Mouse (Mus musculus): ENCODE results near the gene Rassf1. TPM values are rescaled to one million over a fixed set of nuclear protein-coding genes. Genes with fewer than 3 reads are reported as not detected.

Rassf1 gene
- total RNA-seq, 2 experiments from 2014 or later, result 31.4 to 35.2 TPM

DNA sequence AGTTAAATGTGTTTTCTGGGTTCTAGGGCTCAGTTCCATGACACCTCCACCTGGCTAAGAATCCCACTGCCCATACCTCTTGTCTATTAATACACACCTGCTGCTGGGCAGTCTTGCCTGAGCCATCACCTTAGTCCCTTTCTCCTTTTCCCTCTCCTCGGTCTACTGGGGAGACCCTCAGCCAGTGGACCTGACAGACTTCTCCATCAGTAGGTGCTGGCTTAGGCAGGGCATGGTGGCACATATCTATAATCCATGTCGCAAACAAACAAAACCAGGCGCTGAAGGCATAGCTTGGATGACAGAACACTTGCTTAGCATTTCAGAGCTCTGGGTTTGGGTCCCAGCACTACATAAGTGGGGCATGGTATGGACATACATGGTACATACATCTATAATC lies 12.6 kb upstream of the Rassf1 start:
- ATAC-seq (replicated peaks; ENCODE audit: low FRiP score, poor library complexity, severe bottlenecking), result no peak

DNA sequence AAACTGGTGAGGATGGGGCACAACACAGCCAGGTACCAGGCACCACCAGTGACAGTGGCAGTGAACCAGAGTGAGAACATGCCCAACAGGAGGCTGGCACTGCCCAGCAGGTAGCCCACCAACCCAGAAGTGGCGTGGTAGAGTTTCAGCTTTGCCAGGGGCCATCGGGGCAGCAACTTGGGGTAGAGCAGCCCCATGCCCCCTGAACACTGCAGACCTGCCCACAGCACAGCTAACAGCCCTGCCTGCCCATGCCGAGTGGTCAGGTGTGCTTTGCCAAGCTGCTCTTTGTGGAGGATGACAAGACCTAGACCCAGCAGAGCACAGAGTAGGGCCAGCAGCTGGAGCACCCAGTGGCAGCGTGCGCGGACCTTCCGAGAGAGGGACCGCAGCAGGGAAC lies 11.4 kb upstream of the Rassf1 start:
- no peak for ATAC-seq (replicated peaks; ENCODE audit: low FRiP score, poor library complexity, severe bottlenecking)

GRCm38 (mm10) chr9:107540420-107540819 lies 10.9 kb upstream of the Rassf1 start:
- no peak for ATAC-seq (replicated peaks; ENCODE audit: low FRiP score, poor library complexity, severe bottlenecking)

GRCm38 (mm10) chr9:107541005-107541404 lies 10.3 kb upstream of the Rassf1 start:
- ATAC-seq (replicated peaks; ENCODE audit: low FRiP score, poor library complexity, severe bottlenecking), result no peak

- ATAC-seq (replicated peaks; ENCODE audit: low FRiP score, poor library complexity, severe bottlenecking), result peak; percentile 88
These were observed 9.6 kb upstream of the Rassf1 start, which contains the start of the genes Cyb561d2 and Nprl2 for GRCm38 (mm10) chr9:107541474-107542351. Gene Cyb561d2, minus strand, starts transcription at chr9:107542193. Gene Nprl2, plus strand, starts transcription at chr9:107542226.

GRCm38 (mm10) chr9:107542352-107542686 lies 9.0 kb upstream of the Rassf1 start:
- ATAC-seq (replicated peaks; ENCODE audit: low FRiP score, poor library complexity, severe bottlenecking), result peak; percentile 21; the same call in 1 of the 2 replicates

- no peak for ATAC-seq (replicated peaks; ENCODE audit: low FRiP score, poor library complexity, severe bottlenecking)
These were observed 8.6 kb upstream of the Rassf1 start for GRCm38 (mm10) chr9:107542721-107543120.

DNA sequence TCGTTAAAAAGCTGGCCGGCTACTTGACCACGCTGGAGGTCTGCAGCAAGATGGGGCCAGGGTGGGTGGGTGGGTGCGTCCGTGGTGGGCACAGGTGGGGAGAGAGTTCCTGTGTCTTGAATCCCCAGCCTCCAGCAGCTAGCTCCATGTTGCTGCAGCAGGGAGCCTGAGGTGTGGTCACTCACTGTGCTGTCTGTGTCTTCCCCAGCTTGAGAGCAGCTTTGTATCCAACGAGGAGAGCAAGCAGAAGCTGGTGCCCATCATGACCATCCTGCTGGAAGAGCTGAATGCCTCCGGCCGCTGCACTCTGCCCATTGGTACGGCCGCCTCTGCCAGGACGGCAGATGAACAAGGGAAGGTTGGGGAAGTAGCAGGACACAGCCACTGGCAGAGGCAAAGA lies 8.1 kb upstream of the Rassf1 start:
- ATAC-seq (replicated peaks; ENCODE audit: low FRiP score, poor library complexity, severe bottlenecking), result no peak

DNA sequence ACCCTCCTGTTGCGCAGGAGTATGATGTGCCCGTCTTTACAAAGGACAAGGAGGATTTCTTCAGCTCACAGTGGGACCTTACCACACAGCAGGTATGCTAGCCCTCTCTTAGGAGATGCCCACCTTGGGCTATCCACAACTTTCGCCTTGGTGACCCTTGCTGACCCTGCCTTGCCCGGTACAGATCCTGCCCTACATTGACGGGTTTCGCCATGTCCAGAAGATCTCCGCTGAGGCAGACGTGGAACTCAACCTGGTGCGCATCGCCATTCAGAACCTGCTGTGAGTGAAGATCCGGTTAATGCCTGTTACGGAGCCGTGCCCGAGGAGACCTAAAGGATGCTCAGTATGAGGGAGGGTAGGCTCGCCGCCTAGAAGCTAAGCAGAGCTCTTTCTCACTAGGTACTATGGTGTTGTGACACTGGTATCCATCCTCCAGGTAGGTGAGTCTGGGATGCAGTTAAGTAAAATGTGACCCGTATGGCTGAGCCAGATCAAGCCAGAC lies 7.1 kb upstream of the Rassf1 start:
- ATAC-seq (replicated peaks; ENCODE audit: low FRiP score, poor library complexity, severe bottlenecking), result no peak

DNA sequence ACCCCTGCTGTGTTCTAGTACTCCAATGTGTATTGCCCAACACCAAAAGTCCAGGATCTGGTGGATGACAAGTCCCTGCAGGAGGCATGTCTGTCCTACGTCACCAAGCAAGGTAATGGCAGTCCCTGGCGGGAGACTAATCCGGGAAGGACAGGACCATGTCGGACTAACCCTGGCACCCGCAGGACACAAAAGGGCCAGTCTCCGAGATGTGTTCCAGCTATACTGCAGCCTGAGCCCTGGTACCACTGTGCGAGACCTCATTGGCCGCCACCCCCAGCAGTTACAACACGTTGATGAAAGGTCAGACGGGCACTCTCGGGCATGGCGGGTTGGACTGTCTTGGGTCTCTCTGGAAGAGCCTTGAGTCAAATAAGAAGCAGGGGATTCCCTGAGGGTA lies 6.6 kb upstream of the Rassf1 start:
- no peak for ATAC-seq (replicated peaks; ENCODE audit: low FRiP score, poor library complexity, severe bottlenecking)

- no peak for ATAC-seq (replicated peaks; ENCODE audit: low FRiP score, poor library complexity, severe bottlenecking)
These were observed 6.2 kb upstream of the Rassf1 start for GRCm38 (mm10) chr9:107545199-107545598.

GRCm38 (mm10) chr9:107545602-107546001 lies 5.8 kb upstream of the Rassf1 start:
- no peak for ATAC-seq (replicated peaks; ENCODE audit: low FRiP score, poor library complexity, severe bottlenecking)

- ATAC-seq (replicated peaks; ENCODE audit: low FRiP score, poor library complexity, severe bottlenecking), result peak; percentile 70
These were observed 4.3 kb upstream of the Rassf1 start, which contains the start of gene Zmynd10 for GRCm38 (mm10) chr9:107547026-107547425. Gene Zmynd10, plus strand, starts transcription at chr9:107547298.

GRCm38 (mm10) chr9:107547957-107548356 lies 3.4 kb upstream of the Rassf1 start:
- no peak for ATAC-seq (replicated peaks; ENCODE audit: low FRiP score, poor library complexity, severe bottlenecking)

GRCm38 (mm10) chr9:107548820-107549219 lies 2.5 kb upstream of the Rassf1 start:
- ATAC-seq (replicated peaks; ENCODE audit: low FRiP score, poor library complexity, severe bottlenecking), result no peak

DNA sequence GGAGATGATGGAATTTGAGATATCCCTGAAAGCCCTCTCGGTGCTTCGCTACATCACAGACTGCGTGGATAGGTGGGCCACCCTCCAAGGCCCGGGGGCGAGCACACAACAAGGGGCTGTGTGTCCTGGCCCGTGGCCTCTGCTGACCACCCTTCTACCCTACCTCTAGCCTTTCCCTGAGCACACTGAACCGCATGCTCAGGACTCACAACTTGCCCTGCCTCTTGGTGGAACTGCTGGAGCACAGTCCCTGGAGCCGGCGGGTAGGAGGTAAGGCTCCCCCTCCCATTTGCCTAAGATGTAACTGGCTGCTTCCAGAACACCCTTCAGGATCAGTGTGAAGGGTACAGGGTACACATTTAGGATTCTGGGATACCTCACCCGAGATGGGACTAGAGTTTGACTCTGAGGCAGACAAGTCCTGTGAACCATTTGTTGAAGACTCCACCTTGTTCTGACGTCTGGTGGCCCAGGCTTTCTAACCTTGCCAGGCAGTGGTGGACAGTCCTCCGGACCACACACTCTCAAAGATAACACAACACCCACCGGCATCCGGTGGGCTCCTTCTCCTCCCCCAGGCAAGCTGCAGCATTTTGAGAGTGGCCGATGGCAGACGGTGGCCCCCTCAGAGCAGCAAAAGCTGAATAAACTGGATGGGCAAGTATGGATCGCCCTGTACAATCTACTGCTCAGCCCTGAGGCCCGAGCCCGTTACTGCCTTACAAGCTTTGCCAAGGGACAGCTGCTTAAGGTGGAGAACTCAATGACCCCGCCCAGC lies 1.9 kb upstream of the Rassf1 start:
- no peak for ATAC-seq (replicated peaks; ENCODE audit: low FRiP score, poor library complexity, severe bottlenecking)

- no peak for ATAC-seq (replicated peaks; ENCODE audit: low FRiP score, poor library complexity, severe bottlenecking)
These were observed 751 bp upstream of the Rassf1 start for GRCm38 (mm10) chr9:107550491-107551116.

DNA sequence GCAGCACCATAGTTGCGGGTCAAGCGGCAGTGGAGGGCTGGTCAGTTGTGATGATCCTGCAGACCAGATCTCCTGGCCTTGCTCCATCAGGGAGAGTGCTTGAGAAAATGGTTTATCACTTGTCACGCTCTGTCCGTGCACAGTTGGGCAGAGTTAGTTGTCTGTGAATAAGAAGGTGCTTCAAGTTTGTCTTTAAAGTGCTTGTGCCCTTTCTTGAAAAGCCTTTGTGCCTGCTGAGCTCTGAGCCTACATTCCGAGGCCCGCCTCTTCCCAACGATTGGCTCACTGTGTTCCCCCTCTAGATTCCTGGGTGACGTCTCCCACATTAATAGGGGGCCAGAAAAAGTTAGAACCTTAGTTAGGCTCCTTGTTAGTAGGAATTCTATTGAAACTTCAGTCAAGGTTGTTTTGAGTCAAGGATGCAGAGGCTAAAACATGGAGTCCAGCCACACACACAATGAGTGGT lies 568 bp downstream of the Rassf1 start:
- no peak for ATAC-seq (replicated peaks; ENCODE audit: low FRiP score, poor library complexity, severe bottlenecking)

- no peak for ATAC-seq (replicated peaks; ENCODE audit: low FRiP score, poor library complexity, severe bottlenecking)
These were observed 1.5 kb downstream of the Rassf1 start for GRCm38 (mm10) chr9:107552690-107553393.
